Mouse (Mus musculus) stomach, postnatal 0 days (tissue): ENCODE data around the gene Pgm5.

ENCODE experiments used
- CTCF ChIP-seq: IDR thresholded peaks from 2 replicates; pipeline ENCODE4 v1.5.1; 2016; ENCODE audit warnings: antibody characterized with exemption, low read depth, mild to moderate bottlenecking, moderate library complexity
- EP300 ChIP-seq: optimal IDR thresholded peaks from 2 replicates; pipeline ENCODE3; 2016; ENCODE audit warnings: antibody characterized with exemption

GRCm38 (mm10) chr19:24662346-24662745 is 199.3 kb downstream of the Pgm5 start:
- TF ChIP-seq EP300, result no peak
- TF ChIP-seq CTCF, result no peak
